Mouse (Mus musculus) kidney, adult 10 weeks (tissue): Measurements from ENCODE around the gene Gm28047. TPM values are rescaled to one million over a fixed set of nuclear protein-coding genes. Genes with fewer than 3 reads are reported as not detected.

ENCODE experiments used
- polyA plus RNA-seq: library from polyadenylated mRNA; stranded (reverse); fragments of 350-450 nt; fragmentation: Illumina TruSeq; extraction: RNeasy Lipid Tissue Mini Kit (QIAGEN cat#74804); gene quantifications from one replicate; pipeline ENCODE4 v1.2.3, GENCODE M21; 2014; ENCODE audit warnings: low read depth, low replicate concordance

The Gm28047 gene
- polyA plus RNA-seq, result not detected

GRCm38 (mm10) chr15:102624970-102625686 lies at the start of gene Gm28047, which contains the start of gene Atf7:
Gm28047 (minus strand) TSS chr15:102625067.
Atf7 (minus strand) TSS chr15:102625464.

GRCm38 (mm10) chr15:102672215-102673071 lies 47.6 kb upstream of the Gm28047 start, which contains the start of gene Atp5g2:
Atp5g2 (minus strand) TSS chr15:102672352.

GRCm38 (mm10) chr15:102524892-102525485 lies 99.9 kb downstream of the Gm28047 start, which contains the start of gene Npff:
Npff (minus strand) TSS chr15:102524942.

GRCm38 (mm10) chr15:102517976-102518858 lies 106.7 kb downstream of the Gm28047 start, which contains the start of gene Tarbp2:
Tarbp2 (plus strand) TSS chr15:102518192.

GRCm38 (mm10) chr15:102516728-102517404 lies 108.0 kb downstream of the Gm28047 start, which contains the start of gene Map3k12:
Map3k12 (minus strand) TSS chr15:102517064.

GRCm38 (mm10) chr15:102503447-102503846 lies 121.4 kb downstream of the Gm28047 start, which contains the start of gene Gm10337:
Gm10337 (plus strand) TSS chr15:102503722.

Other genes with a start within 250 kb of the Gm28047 start
- gene Sp1, start 218.9 kb downstream of the Gm28047 start, polyA plus RNA-seq, result 55.3 TPM
- gene Amhr2, start 179.7 kb downstream of the Gm28047 start, polyA plus RNA-seq, result not detected
- gene Prr13, start 166.0 kb downstream of the Gm28047 start, polyA plus RNA-seq, result 53.1 TPM
- 701 TPM for gene Pcbp2, start 154.5 kb downstream of the Gm28047 start, polyA plus RNA-seq
- gene Gm10337, start 121.3 kb downstream of the Gm28047 start, polyA plus RNA-seq, result not detected
- 1.4 TPM for gene Map3k12, start 108.0 kb downstream of the Gm28047 start, polyA plus RNA-seq
- gene Tarbp2, start 106.9 kb downstream of the Gm28047 start, polyA plus RNA-seq, result 1.1 TPM
- gene Npff, start 100.1 kb downstream of the Gm28047 start, polyA plus RNA-seq, result not detected
- 23.5 TPM for gene Atf7, start 397 bp upstream of the Gm28047 start, polyA plus RNA-seq
- gene Atp5g2, start 47.3 kb upstream of the Gm28047 start, polyA plus RNA-seq, result 17.9 TPM
- gene Calcoco1, start 97.1 kb upstream of the Gm28047 start, polyA plus RNA-seq, result 63.3 TPM